Mouse (Mus musculus): ENCODE measurements around the gene Gm5294. TPM values are rescaled to one million over a fixed set of nuclear protein-coding genes. Genes with fewer than 3 reads are reported as not detected.
A peak's percentile ranks its signal among the peaks of the same experiment; 100 is the strongest.

Gene Gm5294
- not detected for total RNA-seq (2021)
- polyA plus RNA-seq (2012; rRNA removed): 0.18 TPM in 1 of 2 replicates, not detected in the other
- long read RNA-seq: 0 reads

DNA sequence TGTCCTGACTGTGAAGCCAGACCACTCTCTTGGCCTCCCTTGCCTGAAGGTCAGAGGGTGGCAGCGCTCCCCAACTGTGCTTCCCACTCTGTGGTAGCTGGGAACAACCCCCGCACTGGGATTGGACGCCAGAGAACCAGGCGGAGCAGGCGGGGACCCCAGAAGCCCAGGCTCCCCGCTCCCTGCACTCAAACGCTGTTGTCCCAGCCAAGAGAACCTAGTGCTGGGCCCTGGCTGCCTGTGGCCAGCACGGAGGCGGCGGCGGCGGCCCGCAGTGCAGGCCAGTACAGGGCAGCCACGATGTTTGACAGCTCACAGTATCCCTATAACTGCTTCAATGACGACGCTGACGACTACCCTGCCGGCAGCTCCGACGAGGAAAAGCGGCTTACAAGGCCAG lies at the start of gene Gm5294:
Gene Gm5294 (plus strand): TSS at position 301 of the 400 bp plus-strand sequence.
- no peak for DNase-seq

DNA sequence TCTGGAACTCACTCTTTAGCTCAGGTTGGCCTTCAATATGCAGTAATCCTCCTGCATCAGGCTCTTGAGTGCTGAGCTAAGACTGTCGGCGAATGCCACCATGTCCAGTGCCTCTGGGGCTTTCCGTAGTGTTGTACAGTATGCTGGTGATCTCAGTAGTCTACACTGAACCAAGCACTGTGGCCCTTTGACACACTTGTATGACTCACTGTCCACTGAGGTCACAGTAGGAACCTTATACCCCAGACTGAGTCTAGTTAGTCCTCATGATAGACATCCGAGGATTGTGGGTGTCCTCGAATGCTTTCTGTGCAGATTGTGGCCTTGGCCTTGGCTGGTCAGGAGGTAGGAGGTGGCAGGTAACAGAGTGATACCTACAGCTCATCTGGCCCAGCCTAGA lies 44.8 kb upstream of the Gm5294 start:
- DNase-seq: peak; percentile 37

DNA sequence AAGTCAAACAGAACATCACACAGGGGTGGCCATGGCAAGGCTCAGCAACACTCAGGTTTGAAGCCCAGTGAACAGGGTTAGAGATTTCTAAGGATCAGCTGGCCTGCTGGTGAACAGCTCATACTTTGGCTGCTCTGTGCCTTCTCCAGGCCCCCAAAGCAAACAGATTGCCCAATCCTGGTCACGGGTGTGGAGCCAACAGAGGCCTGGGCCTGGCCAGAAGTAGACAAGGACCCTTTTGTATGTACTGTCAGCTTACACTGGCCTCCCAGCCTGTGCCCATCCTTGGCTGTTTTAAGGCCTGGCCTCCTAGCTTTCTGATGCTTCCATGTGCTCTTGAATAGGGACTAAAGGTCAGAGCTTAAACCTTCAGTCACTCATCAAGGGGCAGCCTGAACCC lies 43.5 kb upstream of the Gm5294 start:
- peak; percentile 33 for DNase-seq

DNA sequence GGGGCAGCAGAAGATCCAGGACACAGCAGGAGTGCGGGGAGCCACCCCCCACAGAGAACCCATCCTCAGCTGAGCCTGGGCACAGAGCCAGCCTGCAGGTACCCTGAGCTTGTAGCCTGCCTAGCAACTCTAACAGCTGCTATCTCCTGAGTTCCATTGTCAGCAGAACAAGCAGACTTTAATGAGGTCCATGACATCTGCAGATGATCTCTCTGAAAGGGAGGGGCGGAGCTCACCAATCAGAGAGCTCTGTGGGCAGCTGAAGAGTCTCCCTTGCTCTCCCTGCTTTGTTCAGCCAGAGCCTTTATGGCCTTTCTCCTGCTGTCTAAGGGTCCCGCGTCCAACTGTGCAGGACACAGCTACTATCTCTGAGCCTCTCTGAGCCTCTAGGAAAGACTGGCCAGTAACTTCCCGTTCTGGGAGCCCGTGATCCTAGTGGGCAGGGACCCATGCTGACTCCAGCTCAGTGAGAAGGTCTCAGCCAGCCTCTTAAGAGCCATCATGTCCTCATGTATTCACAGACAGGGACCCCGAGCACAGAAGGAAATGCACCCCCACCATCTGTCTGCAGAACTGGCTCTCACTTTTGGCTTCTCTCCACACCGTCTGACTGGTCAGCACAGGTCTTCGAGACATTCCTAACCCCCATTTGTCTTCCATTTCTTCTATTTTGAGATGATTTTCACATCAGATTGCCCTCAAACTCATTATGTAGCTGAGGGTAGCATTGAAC lies 41.0 kb upstream of the Gm5294 start:
- no peak for DNase-seq

DNA sequence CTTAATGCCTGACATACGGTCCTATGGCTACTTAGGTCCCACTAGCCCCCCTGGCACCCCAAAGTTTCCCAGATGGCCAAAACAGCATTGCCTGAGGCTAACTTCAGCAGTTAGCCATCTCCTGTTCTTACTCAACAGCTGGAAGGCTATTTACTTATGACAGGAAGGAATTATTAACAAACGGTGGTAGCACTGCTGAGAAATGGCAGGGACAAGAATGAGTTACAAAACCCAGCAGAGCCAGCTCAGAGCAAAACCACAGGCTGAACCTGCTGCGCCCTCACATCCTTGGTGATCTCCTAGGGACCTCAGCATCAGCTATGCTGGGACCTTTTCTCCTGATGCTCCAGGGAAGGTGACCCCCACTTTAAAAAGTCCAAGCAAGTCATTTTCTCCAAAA lies 40.2 kb upstream of the Gm5294 start:
- DNase-seq: no peak

DNA sequence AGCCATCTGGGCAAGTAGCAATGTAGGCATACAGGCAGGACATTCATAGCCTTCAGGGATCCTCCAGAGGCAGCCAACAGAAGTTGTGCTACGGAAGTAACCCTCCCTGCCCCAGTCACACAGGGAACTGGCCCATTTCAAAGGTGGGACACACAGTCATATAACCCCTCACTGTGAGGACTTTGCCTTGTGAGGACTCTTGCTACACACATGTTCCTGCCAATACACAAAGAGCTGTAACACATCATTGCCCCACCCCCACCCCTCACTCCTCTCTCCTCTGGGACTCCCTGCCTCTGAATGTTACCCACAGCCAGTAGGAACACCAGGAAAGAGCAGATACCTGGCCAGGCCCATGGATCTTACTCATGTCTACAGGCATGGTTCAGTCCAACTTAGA lies 37.2 kb upstream of the Gm5294 start:
- no peak for DNase-seq

DNA sequence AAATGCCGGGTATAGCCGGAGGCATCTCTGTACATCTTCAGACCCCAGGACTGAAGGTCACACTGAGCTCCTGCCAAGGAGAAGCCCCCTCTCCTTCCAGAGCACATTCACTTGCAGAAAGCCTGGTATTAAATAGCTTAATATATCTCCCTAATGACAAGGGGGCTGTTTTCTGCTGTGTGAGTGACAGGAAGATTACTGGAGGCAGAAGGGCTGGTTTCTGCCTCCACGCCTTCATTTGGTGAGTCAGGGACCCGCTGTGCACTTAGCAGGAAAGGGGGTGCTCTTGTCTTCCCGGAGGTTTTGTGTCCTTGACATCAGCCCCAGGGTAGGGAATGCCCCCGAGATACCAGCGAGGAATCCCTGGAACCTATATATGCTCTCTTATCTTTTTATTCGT lies 36.7 kb upstream of the Gm5294 start:
- DNase-seq: no peak

DNA sequence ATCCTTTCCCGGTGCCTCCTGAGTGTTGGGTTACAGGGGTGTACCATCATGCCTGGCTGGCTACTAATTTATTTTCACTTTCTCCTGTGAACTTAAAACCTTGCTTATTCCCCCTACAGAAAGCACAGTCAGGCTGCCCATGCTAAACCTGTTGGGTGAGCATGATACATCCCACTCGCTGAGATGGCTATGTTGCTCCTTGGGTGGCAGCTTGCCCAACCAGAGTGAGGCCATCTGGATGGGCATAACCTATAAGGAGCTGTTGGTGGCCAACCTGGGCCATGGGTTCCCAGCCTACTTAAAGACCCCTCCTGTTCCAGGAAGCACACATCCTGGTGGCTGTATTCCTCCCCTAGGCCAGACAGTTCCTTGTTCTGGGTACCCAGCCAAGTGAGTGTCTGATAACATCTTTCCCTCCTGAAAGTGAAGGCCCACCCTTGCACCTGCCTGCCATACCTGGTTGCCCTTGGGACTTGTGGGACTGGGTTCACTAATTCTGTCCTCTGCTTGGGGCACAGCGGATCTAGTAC lies 33.8 kb upstream of the Gm5294 start:
- no peak for DNase-seq

DNA sequence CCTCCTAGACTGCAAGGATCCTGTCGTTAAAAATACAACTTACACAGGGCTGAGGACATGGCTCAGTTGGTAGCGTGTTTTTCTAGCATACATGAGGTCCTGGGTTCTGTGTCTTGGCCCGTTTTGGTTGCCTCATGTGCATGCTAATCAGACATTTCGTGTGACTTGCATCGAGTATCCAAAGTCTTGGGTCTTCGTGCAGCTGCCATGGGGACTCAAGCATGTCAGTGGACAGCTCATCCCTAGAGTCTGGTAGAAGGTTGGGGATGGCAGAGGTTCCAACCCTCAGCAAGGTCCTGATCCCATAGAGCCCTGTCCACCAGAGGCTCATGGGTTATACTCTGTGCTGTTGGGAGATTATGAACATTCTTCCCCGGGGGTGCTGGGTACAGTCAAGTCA lies 32.2 kb upstream of the Gm5294 start:
- DNase-seq: no peak

DNA sequence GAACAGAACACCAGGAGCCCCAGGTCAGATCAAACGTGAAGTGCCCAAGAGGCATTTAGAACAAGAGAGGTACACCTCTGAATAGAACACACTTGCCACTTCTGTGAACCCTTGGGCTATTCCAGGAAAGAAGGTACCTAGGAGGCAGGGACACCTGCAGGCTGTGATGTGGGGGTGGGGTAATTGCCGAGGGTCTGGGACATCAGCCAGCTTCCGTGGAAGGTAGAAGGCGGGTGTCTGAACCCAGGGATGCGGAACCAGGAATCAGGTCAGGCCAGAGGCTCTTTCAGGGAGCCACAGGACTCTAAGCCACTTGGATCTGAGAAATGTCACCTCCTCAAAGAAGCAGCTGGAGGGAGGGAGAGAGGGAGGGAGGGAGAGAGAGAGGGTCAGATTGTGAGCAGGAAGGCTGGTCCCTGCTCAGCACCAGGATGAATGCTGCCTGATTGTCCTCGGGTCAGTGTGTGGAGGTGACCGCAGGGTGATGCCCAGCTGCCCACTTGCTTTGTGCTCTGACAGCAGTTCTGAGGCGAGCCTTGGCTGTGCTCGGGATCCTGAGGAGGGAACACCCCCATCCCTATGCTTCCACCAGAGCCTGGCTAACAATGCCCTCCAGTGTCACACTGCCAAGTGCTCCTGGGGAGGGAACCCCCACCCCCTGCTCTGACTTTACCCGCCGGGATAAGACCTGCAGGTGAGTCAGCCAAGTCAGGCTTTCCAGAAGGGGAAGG lies 31.2 kb upstream of the Gm5294 start:
- peak; percentile 16 for DNase-seq

DNA sequence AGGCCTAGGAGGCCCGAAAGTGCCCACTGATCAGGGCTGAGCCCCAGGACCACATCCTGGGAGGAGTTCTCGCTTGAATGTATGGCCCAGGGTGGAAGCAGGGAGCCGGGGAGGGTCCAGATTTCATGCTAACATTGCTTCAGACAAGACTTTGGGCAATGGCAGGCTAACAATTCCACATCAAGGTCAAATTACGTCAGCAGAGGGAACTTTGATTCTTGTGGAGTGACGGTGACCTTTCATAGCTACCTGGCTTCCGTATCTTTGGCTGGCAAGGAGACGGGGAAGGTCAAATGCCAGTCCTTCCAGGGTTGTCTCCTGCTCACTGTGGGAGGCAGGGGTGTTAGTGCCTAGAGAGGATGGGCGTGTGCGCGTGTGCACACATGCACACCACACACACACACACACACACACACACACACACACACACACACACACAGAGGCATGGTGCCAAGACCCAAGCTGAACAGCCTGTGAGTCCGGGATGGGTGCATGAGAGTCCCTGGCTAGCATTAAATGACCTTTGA lies 28.9 kb upstream of the Gm5294 start:
- DNase-seq: peak; percentile 23

DNA sequence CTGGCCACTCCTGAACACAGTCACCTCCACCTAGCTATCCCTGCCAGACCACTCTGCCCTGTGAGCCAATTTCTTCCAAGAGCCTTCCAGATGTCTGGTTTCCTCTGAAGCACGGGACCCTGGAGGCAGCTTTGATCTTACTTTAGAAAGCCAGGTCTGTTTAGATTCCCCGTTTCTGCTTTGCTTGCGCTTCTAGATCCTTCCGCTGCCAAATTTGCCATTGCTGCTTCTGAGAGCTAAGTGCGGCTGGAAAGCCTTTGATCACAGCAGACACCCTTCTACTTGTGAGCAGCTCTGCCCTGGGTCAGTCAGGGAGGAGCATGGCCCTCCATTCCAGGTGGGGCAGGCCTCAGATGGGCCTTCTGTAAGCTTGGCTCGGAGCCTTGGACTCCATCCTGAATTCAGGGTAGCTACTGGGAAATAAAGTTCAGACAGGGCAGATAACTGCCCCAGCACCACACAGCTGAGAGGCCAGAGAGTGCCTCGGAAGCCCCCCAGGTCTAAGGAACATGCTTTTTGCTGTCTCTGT lies 18.2 kb upstream of the Gm5294 start:
- no peak for DNase-seq

DNA sequence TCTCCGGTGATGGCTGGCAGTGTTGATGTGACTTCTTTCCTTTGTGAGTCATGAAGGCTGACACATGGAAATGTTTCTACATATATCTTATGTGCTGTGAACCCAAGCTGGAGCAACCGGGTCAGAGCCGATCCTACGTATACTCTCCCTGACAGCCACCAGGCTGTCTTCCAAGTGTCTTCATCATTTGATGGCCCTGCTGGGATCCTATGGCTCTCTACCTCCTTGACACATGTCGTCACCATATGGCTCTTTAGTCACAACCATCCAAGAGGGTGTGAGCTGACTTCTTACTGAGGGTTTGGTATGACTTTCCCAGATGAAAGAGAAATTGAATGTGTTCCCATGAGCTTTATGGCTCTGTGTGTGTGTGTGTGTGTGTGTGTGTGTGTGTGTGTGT lies 15.6 kb upstream of the Gm5294 start:
- DNase-seq: no peak

DNA sequence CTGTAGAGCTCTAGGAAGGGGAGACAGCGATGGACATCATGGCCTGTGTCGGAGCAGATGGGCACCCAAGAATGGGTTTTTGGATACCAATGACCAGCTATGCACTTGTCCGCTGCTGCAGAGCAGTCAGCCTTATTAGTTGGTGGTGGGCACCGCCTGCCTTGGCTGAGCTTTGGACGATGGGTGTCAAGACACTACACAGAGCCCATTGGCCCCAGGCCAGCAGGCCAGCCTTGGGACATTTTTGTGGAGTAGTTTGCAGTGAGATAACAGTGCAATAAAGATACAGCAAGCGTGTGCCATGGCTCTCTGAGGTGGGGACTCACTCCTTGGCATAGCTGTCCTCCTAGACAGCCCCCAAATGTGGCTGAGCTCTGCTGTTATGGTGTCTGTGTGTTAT lies 10.1 kb upstream of the Gm5294 start:
- no peak for DNase-seq

DNA sequence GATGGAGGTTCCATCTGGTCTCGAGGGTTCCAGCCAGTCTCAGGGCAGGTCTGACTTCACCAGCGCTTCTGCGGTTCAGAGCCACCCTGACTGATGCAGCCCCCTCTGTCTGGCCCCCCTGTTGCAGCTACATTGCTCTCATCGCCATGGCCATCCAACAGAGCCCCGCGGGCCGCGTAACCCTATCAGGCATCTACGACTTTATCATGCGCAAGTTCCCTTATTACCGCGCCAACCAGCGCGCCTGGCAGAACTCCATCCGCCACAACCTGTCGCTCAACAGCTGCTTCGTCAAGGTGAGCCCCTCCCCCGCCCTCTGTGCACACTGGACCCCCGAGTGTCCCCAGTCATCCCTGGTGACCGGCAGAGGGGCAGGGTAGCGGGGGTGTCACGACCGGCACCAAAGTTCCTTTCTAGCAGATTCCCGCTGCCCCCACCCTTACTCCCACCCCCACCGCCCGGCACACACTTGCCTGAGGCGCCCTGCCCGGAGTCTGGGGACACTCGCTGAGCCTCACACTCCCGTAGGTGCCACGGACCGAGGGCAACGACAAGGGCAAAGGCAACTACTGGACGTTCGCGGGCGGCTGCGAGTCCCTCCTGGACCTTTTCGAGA lies 945 bp downstream of the Gm5294 start:
- no peak for DNase-seq

DNA sequence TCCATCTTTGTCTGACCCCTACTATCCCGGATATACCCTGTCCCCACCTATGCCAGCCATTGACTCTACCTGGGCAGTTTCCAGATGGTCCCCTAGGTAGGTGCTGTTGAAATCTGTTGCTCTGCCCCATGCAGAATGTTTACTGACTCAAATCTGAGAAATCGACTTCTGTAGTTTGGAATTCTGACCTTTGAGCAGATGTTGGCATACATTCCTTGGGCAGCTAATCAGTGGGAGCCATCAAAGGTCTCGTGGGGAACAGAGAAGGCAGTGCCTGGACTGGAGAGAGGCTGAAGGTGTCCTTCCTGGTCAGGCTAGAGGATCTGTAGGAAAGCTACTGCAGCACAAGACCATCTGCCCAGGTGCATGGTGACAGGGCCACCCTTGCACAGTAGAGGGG lies 5.2 kb downstream of the Gm5294 start:
- DNase-seq: no peak

DNA sequence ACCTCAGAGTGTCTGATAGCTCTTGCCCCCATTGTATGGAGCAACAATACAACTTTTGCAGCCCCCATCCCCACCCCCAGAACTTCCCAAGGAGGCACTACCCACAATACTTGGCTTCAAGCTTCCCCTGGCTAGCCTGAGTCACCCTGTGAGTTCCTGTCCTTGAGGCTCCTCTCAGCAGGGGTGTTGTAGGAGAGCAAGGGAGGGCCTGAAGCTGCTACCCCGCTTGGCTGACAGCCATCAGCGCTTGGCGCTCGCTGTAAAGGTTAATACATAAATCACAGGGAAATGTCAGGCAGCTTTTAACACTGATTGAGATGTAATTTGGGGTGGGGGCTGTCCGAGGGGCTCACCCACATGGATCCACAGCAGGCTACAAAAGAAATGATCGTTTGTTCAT lies 13.5 kb downstream of the Gm5294 start:
- DNase-seq: peak; percentile 87

DNA sequence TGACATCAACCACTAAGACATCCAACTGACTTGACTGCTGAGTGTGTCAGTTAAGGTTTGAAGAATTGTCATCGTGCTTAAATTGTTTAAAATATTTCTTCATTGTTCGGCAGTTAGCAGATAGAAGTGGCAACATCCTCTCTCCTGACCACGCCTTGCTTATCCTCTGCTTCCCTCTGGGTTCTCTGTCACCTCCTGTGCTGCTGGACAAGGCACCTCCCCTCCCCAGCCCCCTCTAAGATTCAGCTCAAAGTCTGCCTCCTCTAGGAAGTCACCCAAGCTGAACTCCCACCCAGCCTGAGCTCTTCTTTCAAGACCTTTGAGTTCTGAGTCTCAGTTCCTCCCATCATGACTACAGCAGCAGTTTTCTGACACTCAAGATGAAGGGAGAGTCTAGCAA lies 15.0 kb downstream of the Gm5294 start:
- no peak for DNase-seq

DNA sequence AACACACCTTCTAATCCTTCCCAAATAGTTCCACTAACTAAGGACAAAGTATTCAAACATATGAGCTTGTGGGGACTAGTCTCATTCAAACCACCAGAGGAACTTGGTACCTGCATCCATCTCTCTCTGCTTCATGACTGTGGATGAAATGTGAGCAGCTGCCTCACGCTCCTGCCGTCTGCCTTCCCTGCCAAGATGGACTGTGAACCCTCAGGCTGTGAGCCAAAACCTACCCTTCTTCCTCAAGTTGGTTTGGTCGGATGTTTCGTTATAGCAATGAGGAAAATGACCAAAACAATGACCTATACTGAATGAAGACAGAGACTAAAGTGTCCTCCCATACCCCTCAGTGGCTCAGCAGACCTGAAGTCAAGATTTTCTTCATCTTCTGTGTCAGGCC lies 21.1 kb downstream of the Gm5294 start:
- no peak for DNase-seq

DNA sequence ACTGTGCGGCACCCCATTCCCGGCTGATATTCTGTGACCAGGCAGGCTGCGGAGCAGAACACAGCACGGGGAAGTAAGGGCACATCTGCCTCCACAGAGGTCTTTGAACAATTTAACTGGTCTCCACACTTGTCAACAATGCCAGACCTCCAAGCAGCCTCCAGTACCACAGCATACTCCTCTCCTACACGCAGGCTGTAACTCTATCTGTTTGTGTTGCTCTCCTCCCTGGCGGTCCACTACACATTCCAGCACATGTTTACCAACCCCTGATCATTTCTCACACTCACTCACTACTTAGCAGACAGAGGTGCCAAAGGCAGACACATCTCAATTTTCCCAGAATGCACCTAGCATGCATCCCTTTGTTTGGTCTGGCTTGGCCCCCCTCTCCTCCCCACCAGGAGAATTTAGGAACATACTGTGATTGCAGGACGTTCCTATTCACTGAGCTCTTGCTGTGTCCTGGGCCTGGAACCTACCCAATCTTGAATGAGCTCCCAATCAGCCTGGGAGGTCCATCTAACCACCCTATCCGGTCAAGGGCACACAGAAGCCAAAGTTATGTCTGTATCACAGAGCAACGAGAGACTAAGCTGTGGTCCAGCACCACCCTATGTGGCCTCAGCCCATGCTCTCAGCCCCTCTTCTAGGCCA lies 23.4 kb downstream of the Gm5294 start:
- DNase-seq: no peak

DNA sequence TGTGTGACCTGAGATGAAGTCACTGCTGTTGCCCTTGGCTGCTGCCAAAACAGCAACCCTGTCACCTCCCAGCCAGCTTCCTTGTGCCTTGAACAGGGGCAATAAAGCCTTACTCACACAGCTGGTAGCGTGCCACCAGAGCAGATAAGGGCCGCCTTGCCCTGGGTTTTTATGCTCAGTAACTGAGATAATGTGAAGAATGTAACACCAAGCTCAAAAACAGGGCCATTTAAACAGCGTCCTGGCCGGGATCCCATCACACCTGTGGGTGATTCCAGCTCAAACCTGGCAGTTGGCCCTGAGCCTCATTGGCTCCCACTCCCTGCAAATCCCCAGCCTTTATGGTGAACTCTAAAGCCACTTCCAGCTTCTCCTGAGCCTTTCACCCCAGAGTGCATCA lies 26.6 kb downstream of the Gm5294 start:
- peak; percentile 90 for DNase-seq

DNA sequence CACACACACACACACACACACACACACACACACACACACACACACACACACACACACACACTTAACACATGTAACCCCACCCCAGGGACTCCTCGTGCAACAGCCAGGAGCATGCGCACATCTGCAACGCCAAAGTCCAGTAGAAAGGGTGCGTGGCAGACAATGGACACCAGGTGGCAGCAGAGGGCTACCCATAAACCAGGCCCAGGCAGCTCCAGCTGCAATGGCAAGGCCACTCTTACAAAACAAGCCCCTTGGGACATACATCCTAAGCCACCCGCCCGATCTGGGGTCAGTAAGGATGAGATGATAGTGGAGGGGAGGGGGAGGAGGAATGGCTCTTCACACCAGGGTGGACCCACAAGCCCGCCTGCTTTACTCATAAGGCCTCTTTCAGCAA lies 28.2 kb downstream of the Gm5294 start:
- DNase-seq: peak; percentile 91
